Mouse (Mus musculus) spleen, adult 2 months (tissue): ENCODE data around the gene Usmg5. TPM values are rescaled to one million over a fixed set of nuclear protein-coding genes. Genes with fewer than 3 reads are reported as not detected.
"Not testable (repeated sequence)": the region's sequence is repeated elsewhere in the genome, so short reads cannot be mapped to it uniquely, and the experiment has no call there.

Experiments used
- DNase-seq, 2 experiments: peaks; one replicate each; pipeline versions ENCODE4 v3.0.0 to v3.0.0-alpha.2; 2012 to 2021; ENCODE audit warnings: low spot score in 2 of 2, low read depth in 1 of 2
- H3K27ac ChIP-seq: fragments of 200-500 bp; 2 replicates; pipeline ENCODE4 v1.5.1; 2012; ENCODE audit warnings: low read length, inconsistent platforms; ENCODE audit not compliant: insufficient read depth
- H3K27me3 ChIP-seq: fragments of 200-500 bp; 2 replicates; pipeline ENCODE4 v1.6.1; 2012; ENCODE audit warnings: mild to moderate bottlenecking, moderate library complexity, low read length, inconsistent platforms; ENCODE audit not compliant: control insufficient read depth, insufficient read depth
- H3K36me3 ChIP-seq: fragments of 200-500 bp; 2 replicates; pipeline ENCODE4 v1.6.1; 2012; ENCODE audit warnings: mild to moderate bottlenecking, low read length, inconsistent platforms; ENCODE audit not compliant: control insufficient read depth, insufficient read depth
- H3K4me1 ChIP-seq: fragments of 200-500 bp; 2 replicates; pipeline ENCODE4 v1.6.1; 2011; ENCODE audit warnings: inconsistent platforms; ENCODE audit not compliant: control insufficient read depth, insufficient read depth, insufficient read length
- H3K4me3 ChIP-seq: fragments of 200-500 bp; 2 replicates; pipeline ENCODE4 v1.5.1; 2011; ENCODE audit warnings: mild to moderate bottlenecking, inconsistent platforms; ENCODE audit not compliant: insufficient read depth, insufficient read length; ENCODE audit errors: extremely low read depth
- CTCF ChIP-seq: fragments of 200-500 bp; IDR thresholded peaks from 2 replicates; pipeline ENCODE4 v1.5.1; 2011; ENCODE audit warnings: mild to moderate bottlenecking, inconsistent platforms; ENCODE audit not compliant: insufficient read depth, insufficient read length, insufficient replicate concordance; ENCODE audit errors: extremely low read depth
- POLR2A ChIP-seq: fragments of 200-500 bp; IDR thresholded peaks from 2 replicates; pipeline ENCODE4 v1.6.1; 2011; ENCODE audit warnings: low read depth, low read length, inconsistent platforms
- WGBS: fragments of 180-500 bp; shearing (Covaris S2); methylation state at CpG from one replicate; pipeline ENCODE4 v1.1.7; 2018; 5-methylcytosine and 5-hydroxymethylcytosine counted together
- polyA plus RNA-seq: library from polyadenylated mRNA; depleted of rRNA; stranded (reverse); fragments of >200 nt; gene quantifications from 2 replicates; pipeline ENCODE4 v1.2.3, GENCODE M21; 2012; rRNA removed

Usmg5 gene
- polyA plus RNA-seq, result 11.9 and 13.9 TPM in 2 replicates

- Histone ChIP-seq H3K27ac (peak within 1 kb of the TSS; percentile 65), H3K36me3 (peaks cover 7% of the 10 kb centered on the region), H3K4me1 (peaks cover 2% of the 10 kb centered on the region; the same call in 1 of the 2 replicates), H3K27me3 (no peaks in the 10 kb centered on the region), H3K4me3 (peak within 1 kb of the TSS; percentile 77)
- DNase-seq, result peak; percentile 90 to 95
- no peak for TF ChIP-seq CTCF
- peak; percentile 70; the same call in 1 of the 2 replicates for TF ChIP-seq POLR2A
- WGBS, result under 1% methylated on average over 55 of the region's 56 CpGs
Observed at GRCm38 (mm10) chr19:47090550-47091156, at the start of gene Usmg5, which contains the start of gene Pdcd11. Usmg5 (minus strand) TSS chr19:47090647. Pdcd11 (plus strand) TSS chr19:47090768.

- H3K27ac ChIP-seq, H3K4me3 ChIP-seq, H3K27me3 ChIP-seq, H3K36me3 ChIP-seq, DNase-seq: not testable (repeated sequence)
- peaks cover 23% of the 10 kb centered on the region; the same call in 1 of the 2 replicates for H3K4me1 ChIP-seq
- WGBS, result 76% methylated on average over 7 of the region's 7 CpGs
Observed at GRCm38 (mm10) chr19:47139611-47140010, 49.2 kb upstream of the Usmg5 start.

GRCm38 (mm10) chr19:47137771-47138421 is 47.4 kb upstream of the Usmg5 start, which contains the start of gene Calhm2:
Calhm2 (minus strand) TSS chr19:47138294.
- H3K4me3 ChIP-seq, result peak within 1 kb of the TSS; percentile 90
- DNase-seq, result peak in 1 of 2 experiments; percentile 71
- peak within 1 kb of the TSS; percentile 95 for H3K27ac ChIP-seq
- H3K4me1 ChIP-seq, result peaks cover 35% of the 10 kb centered on the region; the same call in 1 of the 2 replicates
- TF ChIP-seq POLR2A (peak; percentile 42), CTCF (no peak)
- peaks cover 11% of the 10 kb centered on the region for H3K36me3 ChIP-seq
- H3K27me3 ChIP-seq, result no peaks in the 10 kb centered on the region
- under 1% methylated on average over 28 of the region's 28 CpGs for WGBS

GRCm38 (mm10) chr19:47137051-47137581 is 46.7 kb upstream of the Usmg5 start:
- Histone ChIP-seq H3K27ac (peak overlapping the region; percentile 95), H3K36me3 (peaks cover 16% of the 10 kb centered on the region), H3K4me3 (peak overlapping the region; percentile 90), H3K27me3 (no peaks in the 10 kb centered on the region), H3K4me1 (peaks cover 42% of the 10 kb centered on the region; the same call in 1 of the 2 replicates)
- 2% methylated on average over 6 of the region's 6 CpGs for WGBS
- TF ChIP-seq POLR2A, result no peak
- TF ChIP-seq CTCF, result no peak
- DNase-seq, result peak in 1 of 2 experiments; percentile 44

GRCm38 (mm10) chr19:47136170-47136569 is 45.7 kb upstream of the Usmg5 start:
- H3K27me3 ChIP-seq, result no peaks in the 10 kb centered on the region
- no peak for TF ChIP-seq CTCF
- no peak for TF ChIP-seq POLR2A
- peak overlapping the region; percentile 95; the same call in 1 of the 2 replicates for H3K27ac ChIP-seq
- peaks cover 42% of the 10 kb centered on the region; the same call in 1 of the 2 replicates for H3K4me1 ChIP-seq
- H3K36me3 ChIP-seq, result peaks cover 23% of the 10 kb centered on the region
- DNase-seq, result no peak
- H3K4me3 ChIP-seq, result peak overlapping the region; percentile 90; the same call in 1 of the 2 replicates
- 70% methylated on average over 5 of the region's 5 CpGs for whole genome bisulfite sequencing

GRCm38 (mm10) chr19:47135568-47135967 is 45.1 kb upstream of the Usmg5 start:
- no peak for DNase-seq
- Histone ChIP-seq H3K4me1 (peaks cover 43% of the 10 kb centered on the region; the same call in 1 of the 2 replicates), H3K36me3 (peaks cover 27% of the 10 kb centered on the region), H3K4me3 (no peak overlapping the region), H3K27ac (peak overlapping the region; percentile 11; the same call in 1 of the 2 replicates), H3K27me3 (no peaks in the 10 kb centered on the region)
- TF ChIP-seq POLR2A (no peak), CTCF (no peak)
- 81% methylated on average over 17 of the region's 17 CpGs for WGBS
